Mouse (Mus musculus): ENCODE measurements around the gene Cib1. TPM values are rescaled to one million over a fixed set of nuclear protein-coding genes. Genes with fewer than 3 reads are reported as not detected.
A peak's percentile ranks its signal among the peaks of the same experiment; 100 is the strongest.

The Cib1 gene
- polyA plus RNA-seq, 1 experiment from 2014 or later: 54.2 TPM

DNA sequence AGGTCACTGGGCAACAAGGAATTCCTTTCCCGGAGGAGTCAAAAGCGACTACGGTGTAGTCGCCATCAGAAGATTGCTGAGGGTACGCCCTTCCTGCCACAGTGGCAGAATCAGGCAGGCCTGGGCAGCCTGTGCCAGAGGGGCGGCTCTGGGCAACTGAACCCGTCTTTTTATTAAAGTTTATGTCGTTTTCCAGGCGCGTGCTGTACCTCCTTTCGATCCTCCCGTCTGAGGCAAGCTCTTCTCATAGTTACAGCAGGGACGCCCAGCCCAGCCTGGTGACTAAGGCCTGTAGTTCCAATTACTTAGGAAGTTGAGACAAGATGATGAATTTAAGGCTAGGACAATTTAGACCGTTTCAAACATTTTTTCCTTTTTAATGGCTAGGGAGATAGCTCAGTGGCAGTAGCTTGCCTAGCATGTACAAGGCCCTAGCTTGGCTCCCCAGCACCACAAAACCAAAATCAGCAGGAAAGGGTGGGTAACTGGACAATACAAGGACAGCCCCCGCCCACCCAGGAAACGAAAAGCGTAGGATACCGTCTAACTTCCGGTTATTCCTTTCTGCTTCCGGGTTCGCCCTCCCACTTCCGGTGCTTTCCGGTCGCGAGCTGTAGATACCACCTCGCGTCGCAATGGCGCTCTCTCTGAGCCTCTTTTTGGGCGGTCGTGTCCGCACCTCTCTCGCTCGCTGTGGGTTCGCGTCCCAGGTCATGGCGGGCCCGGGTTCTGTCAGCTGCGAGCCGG is 28.2 kb upstream of the Cib1 start, which contains the start of gene Ngrn:
Ngrn (plus strand) TSS at position 591 of the 747 bp plus-strand sequence.
- Histone ChIP-seq H3K27ac (peak within 1 kb of the TSS; percentile 77), H3K4me1 (peaks cover 7% of the 10 kb centered on the region; the same call in 1 of the 2 replicates), H3K4me3 (peak within 1 kb of the TSS; percentile 79), H3K9me3 (no peaks in the 10 kb centered on the region), H3K4me2 (replicated peaks) (peak within 1 kb of the TSS; percentile 85), H3K27me3 (peaks cover 4% of the 10 kb centered on the region; the same call in 1 of the 2 replicates), H3K9ac (peak within 1 kb of the TSS; percentile 74), H3K36me3 (peaks cover 18% of the 10 kb centered on the region)
- WGBS: 24% methylated on average over 40 of the region's 40 CpGs
- peak; percentile 73 for ATAC-seq (ENCODE audit: insufficient number of reproducible peaks, insufficient read depth, low FRiP score, low TSS enrichment)

DNA sequence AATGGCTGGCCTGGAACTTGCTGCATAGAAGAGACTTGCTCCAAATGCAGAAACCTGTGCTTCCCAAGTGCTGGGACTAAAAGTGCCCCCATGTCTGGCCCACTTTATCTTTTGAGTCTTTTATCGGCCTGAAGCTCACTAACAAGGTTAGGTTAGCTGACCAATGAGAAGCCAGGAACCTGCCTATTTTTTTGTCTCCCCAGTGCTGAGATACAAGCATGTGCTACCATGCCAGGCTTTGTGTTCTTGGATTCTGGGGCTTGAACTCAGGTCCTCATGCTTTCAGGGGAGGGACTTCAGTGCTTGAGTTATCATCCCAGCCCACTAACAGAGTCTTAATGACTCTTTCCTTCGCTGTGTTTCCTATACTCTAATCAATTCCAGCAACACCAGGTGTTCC is 25.1 kb upstream of the Cib1 start:
- Histone ChIP-seq H3K27ac (no peak overlapping the region), H3K4me3 (no peak overlapping the region), H3K4me1 (peaks cover 7% of the 10 kb centered on the region; the same call in 1 of the 2 replicates), H3K4me2 (replicated peaks) (no peak overlapping the region), H3K36me3 (no peaks in the 10 kb centered on the region), H3K9ac (no peak overlapping the region), H3K9me3 (no peaks in the 10 kb centered on the region), H3K27me3 (peaks cover 16% of the 10 kb centered on the region; the same call in 1 of the 2 replicates)
- WGBS: 46% methylated on average over 2 of the region's 2 CpGs
- ATAC-seq (ENCODE audit: insufficient number of reproducible peaks, insufficient read depth, low FRiP score, low TSS enrichment): no peak

DNA sequence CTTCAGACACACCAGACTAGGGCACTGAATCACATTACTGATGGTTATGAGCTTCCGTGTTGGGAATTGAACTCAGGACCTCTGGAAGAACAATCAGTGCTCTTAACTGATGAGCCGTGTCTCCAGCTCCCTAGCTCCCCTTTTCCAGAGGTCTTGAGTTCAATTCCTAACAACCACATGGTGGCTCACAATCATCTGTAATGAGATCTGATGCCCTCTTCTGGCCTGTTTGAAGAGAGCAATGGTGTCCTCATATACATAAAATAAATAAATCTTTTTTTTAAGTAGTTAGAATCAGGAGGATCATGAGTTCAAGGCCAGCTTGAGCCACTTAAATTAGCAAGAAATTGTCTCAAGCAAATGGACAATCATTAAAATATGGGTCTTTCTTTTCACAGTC is 23.4 kb upstream of the Cib1 start:
- no peaks in the 10 kb centered on the region for H3K9me3 ChIP-seq
- H3K27ac ChIP-seq: no peak overlapping the region
- WGBS: 84% methylated on average over 2 of the region's 2 CpGs
- H3K4me3 ChIP-seq: no peak overlapping the region
- no peaks in the 10 kb centered on the region for H3K4me1 ChIP-seq
- ATAC-seq (ENCODE audit: insufficient number of reproducible peaks, insufficient read depth, low FRiP score, low TSS enrichment): no peak
- peaks cover 16% of the 10 kb centered on the region; the same call in 1 of the 2 replicates for H3K27me3 ChIP-seq
- H3K36me3 ChIP-seq: no peaks in the 10 kb centered on the region
- no peak overlapping the region for H3K9ac ChIP-seq
- no peak overlapping the region for H3K4me2 ChIP-seq (replicated peaks)

DNA sequence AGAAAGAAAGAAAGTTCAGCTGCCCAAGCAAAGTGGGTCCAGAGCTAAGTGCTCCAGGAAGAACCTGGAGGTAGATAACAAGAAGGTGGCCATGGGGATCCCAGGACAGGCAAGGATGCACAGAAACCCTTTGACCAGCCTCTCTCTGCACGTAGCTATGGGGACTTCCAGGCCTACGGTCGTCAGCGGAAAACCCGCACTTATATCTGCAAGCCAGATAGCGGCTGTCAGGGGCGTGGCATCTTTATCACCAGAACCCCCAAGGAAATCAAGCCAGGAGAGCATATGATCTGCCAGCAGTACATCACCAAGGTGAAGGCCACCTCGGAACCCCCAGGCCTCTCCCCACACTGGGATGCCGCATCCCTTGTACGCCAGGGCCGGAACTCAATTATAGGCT is 20.3 kb upstream of the Cib1 start:
- WGBS: 84% methylated on average over 11 of the region's 11 CpGs
- Histone ChIP-seq H3K9ac (no peak overlapping the region), H3K27ac (no peak overlapping the region), H3K4me2 (replicated peaks) (no peak overlapping the region), H3K9me3 (no peaks in the 10 kb centered on the region), H3K4me3 (no peak overlapping the region), H3K27me3 (0 out of 2 replicates have a peak, but pooled peaks cover 12% of the 10 kb centered on the region), H3K4me1 (no peaks in the 10 kb centered on the region), H3K36me3 (no peaks in the 10 kb centered on the region)
- no peak for ATAC-seq (ENCODE audit: insufficient number of reproducible peaks, insufficient read depth, low FRiP score, low TSS enrichment)

- Histone ChIP-seq H3K4me1 (no peaks in the 10 kb centered on the region), H3K4me2 (replicated peaks) (no peak overlapping the region), H3K36me3 (no peaks in the 10 kb centered on the region), H3K27ac (no peak overlapping the region), H3K9me3 (no peaks in the 10 kb centered on the region), H3K4me3 (no peak overlapping the region), H3K9ac (no peak overlapping the region), H3K27me3 (0 out of 2 replicates have a peak, but pooled peaks cover 12% of the 10 kb centered on the region)
- 82% methylated on average over 7 of the region's 7 CpGs for WGBS
- no peak for ATAC-seq (ENCODE audit: insufficient number of reproducible peaks, insufficient read depth, low FRiP score, low TSS enrichment)
Measured at GRCm38 (mm10) chr7:80252437-80252836, 19.8 kb upstream of the Cib1 start.

DNA sequence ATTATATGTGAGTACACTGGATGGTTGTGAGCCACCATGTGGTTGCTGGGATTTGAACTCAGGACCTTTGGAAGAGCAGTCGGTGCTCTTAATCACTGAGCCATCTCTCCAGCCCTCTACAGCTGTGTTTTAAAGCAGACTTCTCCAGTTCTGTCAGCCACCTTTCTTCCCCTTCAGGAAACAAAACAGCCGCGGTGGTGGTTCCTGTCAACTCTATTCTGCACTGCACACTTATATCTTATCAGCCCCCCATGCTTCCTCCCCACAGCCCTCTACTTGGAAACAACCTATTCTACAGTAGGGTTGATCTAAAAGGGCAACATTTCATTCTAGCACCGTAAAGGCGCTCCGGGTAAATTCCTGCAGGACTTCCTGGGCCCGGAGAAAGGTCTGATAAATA is 14.2 kb upstream of the Cib1 start:
- Histone ChIP-seq H3K4me3 (peak overlapping the region; percentile 55), H3K36me3 (no peaks in the 10 kb centered on the region), H3K27ac (no peak overlapping the region), H3K9ac (no peak overlapping the region), H3K4me2 (replicated peaks) (peak overlapping the region; percentile 53), H3K9me3 (0 out of 2 replicates have a peak, but pooled peaks cover 4% of the 10 kb centered on the region), H3K27me3 (no peaks in the 10 kb centered on the region), H3K4me1 (no peaks in the 10 kb centered on the region)
- WGBS: 65% methylated on average over 7 of the region's 7 CpGs
- ATAC-seq (ENCODE audit: insufficient number of reproducible peaks, insufficient read depth, low FRiP score, low TSS enrichment): no peak

GRCm38 (mm10) chr7:80246148-80246721 is 13.6 kb upstream of the Cib1 start, which contains the start of gene Ttll13:
Ttll13 (plus strand) TSS chr7:80246376.
- H3K4me2 ChIP-seq (replicated peaks): peak within 1 kb of the TSS; percentile 53
- under 1% methylated on average over 48 of the region's 48 CpGs for WGBS
- H3K36me3 ChIP-seq: no peaks in the 10 kb centered on the region
- peak; percentile 95 for ATAC-seq (ENCODE audit: insufficient number of reproducible peaks, insufficient read depth, low FRiP score, low TSS enrichment)
- H3K4me3 ChIP-seq: peak within 1 kb of the TSS; percentile 55
- peak within 1 kb of the TSS; percentile 65 for H3K27ac ChIP-seq
- H3K4me1 ChIP-seq: no peaks in the 10 kb centered on the region
- peak within 1 kb of the TSS; percentile 68 for H3K9ac ChIP-seq
- H3K27me3 ChIP-seq: no peaks in the 10 kb centered on the region
- H3K9me3 ChIP-seq: 0 out of 2 replicates have a peak, but pooled peaks cover 4% of the 10 kb centered on the region

DNA sequence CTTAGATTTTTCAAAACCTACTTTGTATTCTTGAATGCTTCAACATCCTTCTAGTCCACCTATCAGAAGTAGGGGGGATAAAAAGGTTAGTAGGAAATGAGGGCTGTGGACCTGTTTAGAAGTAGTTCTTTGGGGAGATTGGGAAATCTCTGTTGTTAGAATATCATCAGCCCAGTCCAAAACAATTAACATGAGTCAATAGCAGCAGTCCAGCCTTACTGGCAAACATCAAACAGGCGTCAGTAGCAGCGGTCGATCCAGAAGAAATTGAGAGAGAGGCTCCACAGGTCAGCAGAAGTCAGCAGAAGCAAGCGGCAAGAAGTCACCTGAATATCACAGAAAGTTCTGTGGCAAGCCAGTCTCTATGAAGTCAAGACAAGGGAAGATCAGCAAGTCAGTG is 12.2 kb upstream of the Cib1 start:
- Histone ChIP-seq H3K4me3 (no peak overlapping the region), H3K27ac (no peak overlapping the region), H3K9ac (no peak overlapping the region), H3K27me3 (no peaks in the 10 kb centered on the region), H3K9me3 (0 out of 2 replicates have a peak, but pooled peaks cover 4% of the 10 kb centered on the region), H3K36me3 (peaks cover 9% of the 10 kb centered on the region), H3K4me1 (no peaks in the 10 kb centered on the region), H3K4me2 (replicated peaks) (no peak overlapping the region)
- 90% methylated on average over 4 of the region's 4 CpGs for WGBS
- no peak for ATAC-seq (ENCODE audit: insufficient number of reproducible peaks, insufficient read depth, low FRiP score, low TSS enrichment)

DNA sequence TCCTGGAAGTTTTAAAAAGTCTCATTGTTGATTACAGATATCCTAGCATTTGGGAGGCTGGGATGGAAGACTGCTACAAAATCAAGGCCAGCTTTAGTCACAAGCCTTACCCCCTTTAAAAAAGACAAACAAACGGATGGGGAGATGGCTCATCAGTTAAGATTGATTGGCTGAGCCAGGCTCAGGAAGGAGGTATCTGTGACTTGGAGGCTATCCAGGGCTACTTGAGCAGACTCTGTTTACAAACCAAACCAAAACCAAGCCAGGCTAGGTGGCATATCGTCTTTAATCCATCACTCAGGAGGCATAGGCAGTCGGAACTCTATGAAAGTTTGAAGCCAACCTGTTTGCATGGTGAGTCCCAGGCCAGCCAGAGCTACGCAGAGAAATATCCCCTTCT is 9.0 kb upstream of the Cib1 start:
- H3K27ac ChIP-seq: no peak overlapping the region
- H3K4me1 ChIP-seq: no peaks in the 10 kb centered on the region
- H3K36me3 ChIP-seq: peaks cover 25% of the 10 kb centered on the region
- no peak overlapping the region for H3K4me3 ChIP-seq
- H3K9ac ChIP-seq: no peak overlapping the region
- no peak for ATAC-seq (ENCODE audit: insufficient number of reproducible peaks, insufficient read depth, low FRiP score, low TSS enrichment)
- WGBS: 86% methylated on average over 4 of the region's 4 CpGs
- 0 out of 2 replicates have a peak, but pooled peaks cover 4% of the 10 kb centered on the region for H3K9me3 ChIP-seq
- no peak overlapping the region for H3K4me2 ChIP-seq (replicated peaks)
- H3K27me3 ChIP-seq: no peaks in the 10 kb centered on the region

- no peak for ATAC-seq (ENCODE audit: insufficient number of reproducible peaks, insufficient read depth, low FRiP score, low TSS enrichment)
Measured at GRCm38 (mm10) chr7:80238542-80238941, 5.9 kb upstream of the Cib1 start.

GRCm38 (mm10) chr7:80233799-80234198 is 1.2 kb upstream of the Cib1 start:
- 84% methylated on average over 9 of the region's 9 CpGs for WGBS
- no peak for ATAC-seq (ENCODE audit: insufficient number of reproducible peaks, insufficient read depth, low FRiP score, low TSS enrichment)
- H3K4me2 ChIP-seq (replicated peaks): peak overlapping the region; percentile 82
- peaks cover 11% of the 10 kb centered on the region for H3K4me1 ChIP-seq
- no peak overlapping the region for H3K4me3 ChIP-seq
- H3K27ac ChIP-seq: no peak overlapping the region
- H3K9ac ChIP-seq: no peak overlapping the region
- no peaks in the 10 kb centered on the region for H3K27me3 ChIP-seq
- H3K9me3 ChIP-seq: no peaks in the 10 kb centered on the region
- H3K36me3 ChIP-seq: peaks cover 7% of the 10 kb centered on the region

More at GRCm38 (mm10) chr7:80238542-80238941, 5.9 kb upstream of the Cib1 start:
- Histone ChIP-seq H3K4me3 (no peak overlapping the region), H3K27ac (no peak overlapping the region), H3K4me2 (replicated peaks) (no peak overlapping the region), H3K36me3 (peaks cover 25% of the 10 kb centered on the region), H3K27me3 (no peaks in the 10 kb centered on the region), H3K9me3 (no peaks in the 10 kb centered on the region), H3K9ac (no peak overlapping the region), H3K4me1 (peaks cover 6% of the 10 kb centered on the region)
- 86% methylated on average over 10 of the region's 10 CpGs for WGBS

All from embryonic facial prominence, embryonic 12.5 days (tissue).